Mouse (Mus musculus): ENCODE data around the gene Trio. TPM values are rescaled to one million over a fixed set of nuclear protein-coding genes. Genes with fewer than 3 reads are reported as not detected.

The Trio gene
- polyA plus RNA-seq, 1 experiment, result 56.3 TPM

GRCm38 (mm10) chr15:27866053-27866452 lies 159.6 kb downstream of the Trio start:
- H3K36me3 ChIP-seq (ENCODE audit: control insufficient read depth, insufficient read depth), result peaks cover 51% of the 10 kb centered on the region

DNA sequence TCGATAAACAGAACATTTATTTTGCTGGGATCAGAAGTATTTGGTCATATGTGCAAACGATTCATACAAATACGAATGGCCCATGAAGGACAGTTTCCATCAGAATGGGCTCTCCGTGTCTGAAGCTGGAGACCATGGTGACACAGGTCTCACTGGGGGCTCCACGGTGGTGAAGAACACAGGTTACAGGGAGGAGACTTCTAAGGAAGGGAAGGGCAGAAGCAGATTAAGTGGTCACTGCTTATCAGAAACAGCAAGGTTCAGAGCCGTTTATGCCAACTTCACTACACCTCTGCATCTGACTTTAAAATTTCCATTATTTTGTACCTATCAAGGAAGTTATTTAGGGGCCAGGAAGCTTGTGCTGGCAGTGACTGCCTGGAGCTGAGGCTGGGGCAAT lies 161.3 kb downstream of the Trio start:
- Histone ChIP-seq H3K36me3 (ENCODE audit: control insufficient read depth, insufficient read depth) (peaks cover 43% of the 10 kb centered on the region), H3K4me2 (ENCODE audit: low read depth) (no peak overlapping the region), H3ac (ENCODE audit: control insufficient read depth, insufficient read length) (no peak overlapping the region), H3K27me3 (ENCODE audit: control insufficient read depth, insufficient read depth, insufficient read length) (no peaks in the 10 kb centered on the region), H3K4me3 (no peak overlapping the region), H3K79me2 (ENCODE audit: control insufficient read depth, insufficient read depth) (no peaks in the 10 kb centered on the region)
- TF ChIP-seq POLR2AphosphoS2 (IDR thresholded peaks at IDR 0.05; ENCODE audit: insufficient read length, low read depth), result no peak

More at GRCm38 (mm10) chr15:27866053-27866452, 159.6 kb downstream of the Trio start:
- H3K27me3 ChIP-seq (ENCODE audit: control insufficient read depth, insufficient read depth, insufficient read length), result no peaks in the 10 kb centered on the region
- no peak overlapping the region for H3K4me2 ChIP-seq (ENCODE audit: low read depth)
- no peaks in the 10 kb centered on the region for H3K79me2 ChIP-seq (ENCODE audit: control insufficient read depth, insufficient read depth)
- no peak overlapping the region for H3ac ChIP-seq (ENCODE audit: control insufficient read depth, insufficient read length)
- TF ChIP-seq POLR2AphosphoS2 (IDR thresholded peaks at IDR 0.05; ENCODE audit: insufficient read length, low read depth) (no peak), E2F4 (IDR thresholded peaks at IDR 0.05; ENCODE audit: insufficient read depth) (no peak), TCF12 (IDR thresholded peaks at IDR 0.05; ENCODE audit: insufficient read depth, poor library complexity, severe bottlenecking) (no peak), SRF (IDR thresholded peaks at IDR 0.05; ENCODE audit: control insufficient read depth, insufficient read length, low read depth) (no peak), REST (IDR thresholded peaks at IDR 0.05; ENCODE audit: insufficient read depth, insufficient read length) (no peak), POLR2A (IDR thresholded peaks at IDR 0.05; ENCODE audit: insufficient read length, low read depth) (no peak), MAX (IDR thresholded peaks at IDR 0.05; ENCODE audit: low read depth) (no peak), MYOG (IDR thresholded peaks at IDR 0.05; ENCODE audit: control insufficient read depth in 1 of 3, insufficient read depth in 1 of 3, insufficient read length in 2 of 3, low read depth in 2 of 3) (no peak), CEBPB (IDR thresholded peaks at IDR 0.05; ENCODE audit: insufficient read depth, poor library complexity, severe bottlenecking) (no peak), TCF3 (IDR thresholded peaks at IDR 0.05; ENCODE audit: insufficient read length, low read depth) (no peak), MYOD1 (IDR thresholded peaks at IDR 0.05; ENCODE audit: control insufficient read depth in 1 of 3, insufficient read length in 2 of 3, low read depth in 2 of 3) (no peak), USF1 (IDR thresholded peaks at IDR 0.05; ENCODE audit: low read depth) (no peak)
- H3K4me3 ChIP-seq, result no peak overlapping the region

DNA sequence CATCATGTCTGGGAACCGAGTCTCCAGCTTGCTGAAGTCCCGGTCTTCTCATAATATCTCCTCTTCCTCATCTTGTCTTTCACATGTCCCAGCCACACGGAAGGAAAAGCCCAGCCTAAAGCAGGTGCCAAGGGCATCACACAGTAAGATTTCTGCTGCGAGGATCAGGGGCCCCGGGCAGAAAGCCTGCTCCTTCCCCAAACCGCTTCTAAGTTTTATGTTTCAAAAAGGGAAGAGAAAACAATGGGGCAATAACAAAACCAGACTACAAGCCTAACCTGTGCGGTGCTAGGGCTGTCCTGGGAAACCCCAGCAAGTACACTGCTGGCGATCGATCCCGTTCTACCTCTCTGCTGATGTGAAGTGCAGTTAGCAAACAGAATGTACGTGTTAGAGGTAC lies 162.7 kb downstream of the Trio start:
- H3K79me2 ChIP-seq (ENCODE audit: control insufficient read depth, insufficient read depth), result no peaks in the 10 kb centered on the region
- H3K4me3 ChIP-seq, result no peak overlapping the region
- no peak overlapping the region for H3ac ChIP-seq (ENCODE audit: control insufficient read depth, insufficient read length)
- no peaks in the 10 kb centered on the region for H3K27me3 ChIP-seq (ENCODE audit: control insufficient read depth, insufficient read depth, insufficient read length)
- TF ChIP-seq MYOD1 (IDR thresholded peaks at IDR 0.05; ENCODE audit: control insufficient read depth in 1 of 3, insufficient read length in 2 of 3, low read depth in 2 of 3) (no peak), REST (IDR thresholded peaks at IDR 0.05; ENCODE audit: insufficient read depth, insufficient read length) (no peak), MAX (IDR thresholded peaks at IDR 0.05; ENCODE audit: low read depth) (no peak), MYOG (IDR thresholded peaks at IDR 0.05; ENCODE audit: control insufficient read depth in 1 of 3, insufficient read depth in 1 of 3, insufficient read length in 2 of 3, low read depth in 2 of 3) (no peak), POLR2A (IDR thresholded peaks at IDR 0.05; ENCODE audit: insufficient read length, low read depth) (no peak), E2F4 (IDR thresholded peaks at IDR 0.05; ENCODE audit: insufficient read depth) (no peak), SRF (IDR thresholded peaks at IDR 0.05; ENCODE audit: control insufficient read depth, insufficient read length, low read depth) (no peak)
- H3K36me3 ChIP-seq (ENCODE audit: control insufficient read depth, insufficient read depth), result peaks cover 43% of the 10 kb centered on the region
- no peak overlapping the region for H3K4me2 ChIP-seq (ENCODE audit: low read depth)

DNA sequence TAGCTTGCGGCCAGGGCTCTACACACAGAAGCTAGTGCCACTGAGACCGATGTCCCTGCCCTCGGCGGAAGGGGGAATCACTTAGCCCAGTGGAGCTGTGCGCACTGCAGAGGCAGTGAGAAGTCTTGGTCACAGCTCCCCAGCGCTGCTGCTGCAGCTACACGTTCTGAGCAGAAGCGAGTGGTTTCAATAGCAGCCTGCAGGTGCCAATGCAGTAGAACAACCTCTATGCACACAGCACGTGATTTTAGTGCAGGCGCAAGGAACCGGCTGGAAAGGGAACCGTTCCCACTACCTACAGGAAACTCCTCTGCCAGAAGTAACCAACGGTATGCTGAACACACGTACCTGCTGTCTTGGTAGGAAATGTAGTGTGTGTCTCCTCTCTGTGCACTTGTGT lies 165.2 kb downstream of the Trio start:
- Histone ChIP-seq H3ac (ENCODE audit: control insufficient read depth, insufficient read length) (no peak overlapping the region), H3K27me3 (ENCODE audit: control insufficient read depth, insufficient read depth, insufficient read length) (no peaks in the 10 kb centered on the region), H3K79me2 (ENCODE audit: control insufficient read depth, insufficient read depth) (no peaks in the 10 kb centered on the region), H3K4me2 (ENCODE audit: low read depth) (no peak overlapping the region), H3K4me3 (no peak overlapping the region), H3K36me3 (ENCODE audit: control insufficient read depth, insufficient read depth) (peaks cover 53% of the 10 kb centered on the region)
- TF ChIP-seq CEBPB (IDR thresholded peaks at IDR 0.05; ENCODE audit: insufficient read depth, poor library complexity, severe bottlenecking), result no peak
- no peak for TF ChIP-seq REST (IDR thresholded peaks at IDR 0.05; ENCODE audit: insufficient read depth, insufficient read length)
- TF ChIP-seq POLR2A (IDR thresholded peaks at IDR 0.05; ENCODE audit: insufficient read length, low read depth), result no peak
- TF ChIP-seq E2F4 (IDR thresholded peaks at IDR 0.05; ENCODE audit: insufficient read depth), result no peak
- no peak for TF ChIP-seq USF1 (IDR thresholded peaks at IDR 0.05; ENCODE audit: low read depth)
- TF ChIP-seq POLR2AphosphoS2 (IDR thresholded peaks at IDR 0.05; ENCODE audit: insufficient read length, low read depth), result peak; percentile 51

GRCm38 (mm10) chr15:27859590-27859989 lies 166.1 kb downstream of the Trio start:
- no peaks in the 10 kb centered on the region for H3K79me2 ChIP-seq (ENCODE audit: control insufficient read depth, insufficient read depth)
- no peak overlapping the region for H3K4me2 ChIP-seq (ENCODE audit: low read depth)
- no peak overlapping the region for H3ac ChIP-seq (ENCODE audit: control insufficient read depth, insufficient read length)
- TF ChIP-seq CEBPB (IDR thresholded peaks at IDR 0.05; ENCODE audit: insufficient read depth, poor library complexity, severe bottlenecking), result no peak
- no peak for TF ChIP-seq POLR2A (IDR thresholded peaks at IDR 0.05; ENCODE audit: insufficient read length, low read depth)
- no peak for TF ChIP-seq POLR2AphosphoS2 (IDR thresholded peaks at IDR 0.05; ENCODE audit: insufficient read length, low read depth)
- TF ChIP-seq MYOG (IDR thresholded peaks at IDR 0.05; ENCODE audit: control insufficient read depth in 1 of 3, insufficient read depth in 1 of 3, insufficient read length in 2 of 3, low read depth in 2 of 3), result no peak
- no peak for TF ChIP-seq USF1 (IDR thresholded peaks at IDR 0.05; ENCODE audit: low read depth)
- TF ChIP-seq TCF12 (IDR thresholded peaks at IDR 0.05; ENCODE audit: insufficient read depth, poor library complexity, severe bottlenecking), result no peak
- TF ChIP-seq E2F4 (IDR thresholded peaks at IDR 0.05; ENCODE audit: insufficient read depth), result no peak
- no peak for TF ChIP-seq TCF3 (IDR thresholded peaks at IDR 0.05; ENCODE audit: insufficient read length, low read depth)
- no peak for TF ChIP-seq MAX (IDR thresholded peaks at IDR 0.05; ENCODE audit: low read depth)
- TF ChIP-seq SRF (IDR thresholded peaks at IDR 0.05; ENCODE audit: control insufficient read depth, insufficient read length, low read depth), result no peak
- no peak for TF ChIP-seq MYOD1 (IDR thresholded peaks at IDR 0.05; ENCODE audit: control insufficient read depth in 1 of 3, insufficient read length in 2 of 3, low read depth in 2 of 3)
- no peak for TF ChIP-seq REST (IDR thresholded peaks at IDR 0.05; ENCODE audit: insufficient read depth, insufficient read length)
- peaks cover 56% of the 10 kb centered on the region for H3K36me3 ChIP-seq (ENCODE audit: control insufficient read depth, insufficient read depth)
- H3K4me3 ChIP-seq, result no peak overlapping the region
- H3K27me3 ChIP-seq (ENCODE audit: control insufficient read depth, insufficient read depth, insufficient read length), result no peaks in the 10 kb centered on the region

Measured in myocyte (in vitro differentiated cells).